Mouse (Mus musculus): ENCODE results near the gene Ebf1.

The Ebf1 gene

GRCm38 (mm10) chr11:44663609-44664141, 46.6 kb downstream of the Ebf1 start:
- DNase-seq (ENCODE audit: low spot score in 2 of 2) = no peak

DNA sequence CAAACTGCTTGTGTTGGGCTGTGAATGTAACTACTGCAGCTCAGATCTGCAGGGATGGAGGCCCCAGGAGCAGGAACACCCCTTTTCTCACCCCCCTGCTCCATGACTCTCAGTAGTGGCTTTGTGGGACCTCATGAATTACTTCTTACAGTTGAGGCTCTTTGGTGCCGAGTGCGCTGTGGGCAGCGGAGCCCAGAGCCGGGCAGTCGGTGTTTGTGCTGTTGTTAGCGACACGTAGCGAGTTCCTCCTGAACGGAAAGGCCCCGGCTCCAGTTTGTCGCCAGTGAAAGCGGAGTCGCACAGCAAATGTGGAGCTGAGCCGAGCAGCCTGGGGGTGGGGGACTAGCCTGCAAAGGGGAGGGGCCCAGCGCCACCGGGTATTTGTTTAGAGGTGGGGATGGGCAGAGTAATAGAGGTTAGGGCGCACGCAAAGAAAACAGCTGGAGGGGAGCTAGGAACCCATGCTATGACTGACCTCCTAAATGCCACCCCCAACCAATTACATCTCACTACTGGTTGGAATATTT, 48.1 kb downstream of the Ebf1 start:
- DNase-seq (ENCODE audit: low spot score in 2 of 2) = peak; percentile 11 to 25

DNA sequence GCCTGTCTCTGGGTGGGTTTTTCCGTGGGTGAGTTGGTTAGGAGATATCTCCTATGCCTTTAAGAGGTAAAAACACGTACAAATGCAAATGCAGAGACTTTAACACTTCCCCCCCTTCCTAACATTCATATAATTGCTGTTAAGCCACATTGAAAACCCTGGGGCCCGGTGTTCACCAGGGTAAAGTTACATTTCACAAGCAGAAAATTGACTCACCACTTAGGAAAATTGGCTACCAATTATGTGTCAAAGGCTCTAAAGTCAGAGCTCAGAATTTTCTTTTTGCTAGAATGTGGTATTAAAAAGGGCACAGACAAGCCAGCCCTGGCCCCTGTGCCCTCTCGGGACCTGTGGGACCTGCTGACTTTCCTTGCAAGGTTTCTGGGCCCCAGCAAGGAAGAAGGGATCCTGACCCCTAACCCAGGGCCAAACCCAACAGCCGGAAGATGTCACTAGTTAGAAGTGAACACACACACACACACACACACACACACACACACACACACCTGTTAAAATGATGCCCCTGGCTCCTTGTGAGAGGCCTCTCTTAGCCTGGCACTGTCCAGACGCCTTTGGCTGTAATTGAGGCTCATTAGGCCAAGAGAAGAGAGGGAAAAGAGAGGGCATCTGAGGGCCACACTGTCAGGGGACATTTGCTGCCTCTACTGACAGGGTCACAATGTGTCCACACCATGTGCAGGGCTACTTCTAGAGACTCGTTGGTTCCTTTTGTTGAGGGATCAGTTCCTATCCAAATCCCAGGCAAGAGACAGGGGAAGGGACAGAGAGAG, 48.8 kb downstream of the Ebf1 start:
- no peak for DNase-seq (ENCODE audit: low spot score in 2 of 2)

- no peak for DNase-seq (ENCODE audit: low spot score in 2 of 2)
These were observed 49.6 kb downstream of the Ebf1 start for GRCm38 (mm10) chr11:44666741-44667140.

DNA sequence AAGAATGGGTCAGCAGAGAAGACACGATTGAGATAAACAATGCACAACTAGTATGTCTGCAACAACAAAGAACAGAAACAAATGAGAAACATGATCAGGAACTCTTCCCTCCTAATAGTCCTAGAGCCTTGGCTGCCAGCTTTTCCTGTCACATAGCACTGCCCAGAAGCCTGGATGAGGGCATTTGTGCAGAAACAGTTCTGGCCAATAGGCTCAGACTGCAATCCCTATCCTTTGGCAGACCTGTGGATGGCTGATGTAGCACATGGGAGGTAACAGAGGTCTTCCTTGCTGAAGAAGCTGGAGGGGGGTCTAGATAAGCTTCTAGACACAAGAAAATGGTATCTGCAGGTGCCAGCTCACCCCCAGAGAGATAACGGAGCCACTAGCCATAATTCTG, 64.2 kb downstream of the Ebf1 start:
- DNase-seq (ENCODE audit: low spot score in 2 of 2) = no peak

GRCm38 (mm10) chr11:44681995-44682394, 64.9 kb downstream of the Ebf1 start:
- no peak for DNase-seq (ENCODE audit: low spot score in 2 of 2)

GRCm38 (mm10) chr11:44682703-44683539, 65.8 kb downstream of the Ebf1 start:
- no peak for DNase-seq (ENCODE audit: low spot score in 2 of 2)

DNA sequence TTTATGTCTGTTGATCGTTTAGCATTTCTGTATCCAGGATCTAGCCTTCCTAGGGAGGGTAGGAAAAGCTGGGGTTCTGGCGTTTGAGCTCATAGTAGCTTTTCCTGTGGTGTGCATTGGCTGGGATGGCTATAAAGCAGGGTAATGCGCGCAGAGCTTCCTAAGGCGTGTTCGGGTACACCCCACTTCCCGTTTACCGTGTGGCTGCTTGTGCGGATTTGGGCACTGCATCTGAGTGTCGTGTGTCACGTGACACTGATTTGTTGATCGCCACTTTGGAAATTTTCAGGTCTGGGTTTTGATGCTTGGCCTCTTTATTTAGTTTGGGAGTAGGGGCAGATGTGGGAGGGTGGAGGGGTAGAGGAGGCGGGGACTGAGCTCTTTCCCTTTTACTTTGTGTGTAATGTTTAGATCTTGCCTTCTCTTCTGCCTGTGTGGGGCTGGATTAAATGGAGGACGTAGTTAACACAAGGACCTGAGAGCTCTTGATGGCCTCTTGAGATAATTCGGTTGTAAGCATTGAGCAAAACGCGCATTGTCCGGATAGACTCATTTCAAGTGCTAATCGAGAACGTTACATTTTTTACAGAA, 67.5 kb downstream of the Ebf1 start:
- DNase-seq (ENCODE audit: low spot score in 2 of 2) = no peak

DNA sequence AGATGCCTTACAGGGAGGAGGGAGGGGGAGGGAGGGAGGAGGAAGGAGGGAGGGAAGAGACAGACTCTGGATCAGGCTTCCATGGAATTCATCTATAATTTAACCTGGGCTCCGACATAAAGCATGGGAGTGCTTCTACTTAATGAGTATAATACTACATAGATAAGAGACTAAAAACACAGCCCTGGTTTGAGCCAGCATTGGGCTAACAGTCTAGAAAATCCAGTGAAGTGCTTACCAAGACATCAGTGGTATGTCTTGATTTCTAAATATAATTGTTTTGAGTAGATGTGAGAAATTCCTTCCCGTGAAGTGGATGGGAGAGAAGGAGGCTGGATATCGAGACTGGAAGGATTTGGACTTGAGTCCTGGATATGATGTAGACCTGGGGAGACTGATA, 68.0 kb downstream of the Ebf1 start:
- no peak for DNase-seq (ENCODE audit: low spot score in 2 of 2)

- DNase-seq (ENCODE audit: low spot score in 2 of 2) = no peak
These were observed 68.8 kb downstream of the Ebf1 start for GRCm38 (mm10) chr11:44685911-44686361.

DNA sequence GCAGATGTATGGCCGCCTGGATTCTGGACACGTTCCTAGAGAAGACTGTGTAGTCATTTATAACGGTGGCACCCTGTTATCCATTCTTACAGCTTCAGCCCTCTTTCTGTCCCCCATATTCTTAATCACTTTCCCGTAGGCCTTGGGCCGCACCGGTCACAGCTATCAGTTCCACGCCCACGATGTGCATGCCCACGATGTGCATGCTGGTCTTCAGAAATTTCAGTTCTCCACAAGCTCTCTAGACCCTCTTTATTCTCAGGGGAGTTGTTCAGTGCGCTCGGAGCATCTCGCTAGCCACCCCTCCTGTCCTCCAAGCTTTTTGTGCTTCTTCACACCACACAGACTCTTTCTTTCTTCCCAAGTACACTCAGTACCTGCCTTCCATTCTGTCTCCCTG, 69.3 kb downstream of the Ebf1 start:
- DNase-seq (ENCODE audit: low spot score in 2 of 2) = no peak

- no peak for DNase-seq (ENCODE audit: low spot score in 2 of 2)
These were observed 71.4 kb downstream of the Ebf1 start for GRCm38 (mm10) chr11:44688542-44688941.

DNA sequence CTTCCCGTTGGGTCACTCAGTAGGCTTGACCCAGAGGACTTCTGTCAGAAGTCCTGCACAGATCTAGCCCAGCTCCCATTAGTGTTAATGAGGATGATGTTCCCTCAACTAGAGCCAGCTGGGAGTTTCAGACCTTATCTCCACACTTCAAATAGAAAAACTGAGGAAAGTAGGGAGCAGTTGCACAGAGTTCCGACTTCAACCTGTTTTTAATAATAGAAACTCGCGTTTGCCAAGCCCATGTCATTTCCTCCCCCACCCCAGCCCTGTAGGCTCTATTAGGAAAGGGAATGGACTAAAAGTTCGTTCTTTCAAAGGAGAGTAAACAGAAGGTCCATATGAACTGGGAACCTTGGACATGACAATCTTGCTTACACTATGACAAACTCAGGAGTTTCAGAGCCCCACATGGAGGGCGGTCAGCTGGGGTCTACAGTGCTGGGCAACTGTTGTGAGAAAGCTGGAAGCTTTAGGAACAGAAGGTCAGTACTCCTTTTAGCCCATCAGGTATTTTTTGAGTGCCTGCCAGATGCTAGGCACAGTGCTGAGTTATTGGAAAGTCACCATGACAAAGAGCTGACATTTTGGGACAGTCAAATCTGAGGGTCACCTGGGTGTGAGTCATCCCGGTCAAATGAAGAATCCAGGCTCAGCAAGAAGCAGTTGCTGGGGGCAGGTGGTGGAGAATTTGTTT, 72.6 kb downstream of the Ebf1 start:
- no peak for DNase-seq (ENCODE audit: low spot score in 2 of 2)

- no peak for DNase-seq (ENCODE audit: low spot score in 2 of 2)
These were observed 73.1 kb downstream of the Ebf1 start for GRCm38 (mm10) chr11:44690265-44690572.

GRCm38 (mm10) chr11:44695416-44695815, 78.3 kb downstream of the Ebf1 start:
- DNase-seq (ENCODE audit: low spot score in 2 of 2) = no peak

- DNase-seq (ENCODE audit: low spot score in 2 of 2) = no peak
These were observed 79.6 kb downstream of the Ebf1 start for GRCm38 (mm10) chr11:44696539-44697201.

DNA sequence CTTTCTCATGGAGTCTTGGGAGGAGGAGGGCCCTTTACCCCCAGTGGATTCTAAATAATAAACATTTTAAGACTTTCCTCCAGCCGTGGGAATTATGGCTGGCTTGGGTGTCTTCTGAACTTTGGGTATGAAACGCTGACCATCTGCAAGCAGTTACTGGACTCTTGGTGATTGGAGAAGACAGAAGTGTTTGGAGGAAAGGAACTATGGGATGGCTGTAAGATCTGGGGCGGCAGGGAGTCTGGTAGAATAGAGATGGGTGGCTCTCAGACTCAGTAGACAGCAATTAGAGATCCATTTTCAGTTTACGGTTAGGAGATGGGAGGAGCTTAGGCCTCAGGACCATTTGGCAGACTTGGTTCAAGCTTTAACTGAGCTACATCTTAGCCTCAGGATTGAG, 83.1 kb downstream of the Ebf1 start:
- no peak for DNase-seq (ENCODE audit: low spot score in 2 of 2)

- DNase-seq (ENCODE audit: low spot score in 2 of 2) = no peak
These were observed 84.2 kb downstream of the Ebf1 start for GRCm38 (mm10) chr11:44701221-44701810.

DNA sequence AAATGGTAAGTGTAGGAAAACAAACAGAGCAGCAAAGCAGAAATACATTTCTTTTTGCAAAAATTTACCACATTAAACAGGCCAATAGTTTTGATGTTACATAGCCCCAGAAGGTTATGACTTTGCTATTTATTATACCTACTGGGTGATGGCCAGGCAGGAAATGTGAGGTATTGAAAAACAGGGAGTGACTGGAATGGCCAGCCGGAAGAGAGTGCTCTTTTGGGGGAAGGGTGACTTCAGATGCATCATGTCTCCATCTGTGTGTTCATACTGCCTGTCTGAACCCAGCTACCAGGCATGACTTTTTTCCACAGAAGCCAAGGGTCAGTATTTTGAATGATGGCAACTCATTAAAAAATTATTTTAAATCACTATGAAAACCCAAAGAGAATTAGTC, 84.7 kb downstream of the Ebf1 start:
- DNase-seq (ENCODE audit: low spot score in 2 of 2) = no peak

- DNase-seq (ENCODE audit: low spot score in 2 of 2) = no peak
These were observed 85.8 kb downstream of the Ebf1 start for GRCm38 (mm10) chr11:44702716-44703486.
